Mouse (Mus musculus) ES-E14 (cell line): Measurements from ENCODE around the gene Ptp4a2.

Experiments used
- CHD2 ChIP-seq: IDR thresholded peaks from 2 replicates; pipeline ENCODE4 v1.6.1; 2014; ENCODE audit warnings: mild to moderate bottlenecking, low read depth, low read length, inconsistent platforms
- MAFK ChIP-seq: IDR thresholded peaks from 2 replicates; pipeline ENCODE4 v1.6.1; 2014; ENCODE audit warnings: mild to moderate bottlenecking, low read depth, low read length, inconsistent platforms; ENCODE audit not compliant: insufficient read depth
- ZC3H11A ChIP-seq: IDR thresholded peaks from 2 replicates; pipeline ENCODE4 v1.6.1; 2012; ENCODE audit warnings: low read depth, mild to moderate bottlenecking, inconsistent platforms, low read length, borderline replicate concordance
- ZNF384 ChIP-seq: IDR thresholded peaks from 2 replicates; pipeline ENCODE4 v1.6.1; 2012; ENCODE audit warnings: low read depth, low read length, inconsistent platforms

- TF ChIP-seq MAFK (no peak), ZC3H11A (no peak), ZNF384 (no peak), CHD2 (no peak)
Observed at GRCm38 (mm10) chr4:129771314-129771671, 39.7 kb upstream of the Ptp4a2 start.
